Mouse (Mus musculus) C2C12 (cell line): ENCODE results near the gene H2afj. TPM values are rescaled to one million over a fixed set of nuclear protein-coding genes. Genes with fewer than 3 reads are reported as not detected.

Source experiments
- H3K27me3 ChIP-seq: one replicate; pipeline ENCODE4 v1.6.1; 2011; ENCODE audit not compliant: control insufficient read depth, insufficient read depth, insufficient read length
- H3K36me3 ChIP-seq: one replicate; pipeline ENCODE4 v1.6.1; 2011; ENCODE audit not compliant: control insufficient read depth, insufficient read depth
- H3K4me3 ChIP-seq: one replicate; pipeline ENCODE4 v1.5.1; 2011; ENCODE audit warnings: mild to moderate bottlenecking, control low read depth; ENCODE audit not compliant: poor library complexity, insufficient read depth, severe bottlenecking
- H3K79me2 ChIP-seq: one replicate; pipeline ENCODE4 v1.6.1; 2011; ENCODE audit not compliant: control insufficient read depth, insufficient read depth
- H3K79me3 ChIP-seq: one replicate; pipeline ENCODE4 v1.6.1; 2011; ENCODE audit warnings: low read depth, control low read depth
- H3ac ChIP-seq: one replicate; pipeline ENCODE3; 2011; ENCODE audit warnings: low read depth; ENCODE audit not compliant: control insufficient read depth, insufficient read length
- CEBPB ChIP-seq: IDR thresholded peaks from one replicate; pipeline ENCODE4 v1.6.1; 2011; ENCODE audit warnings: low read depth, mild to moderate bottlenecking, control low read depth, moderate library complexity
- CTCF ChIP-seq: IDR thresholded peaks from one replicate; pipeline ENCODE4 v1.5.1; 2011; ENCODE audit not compliant: control insufficient read depth, insufficient read depth, insufficient read length
- FOSL1 ChIP-seq: IDR thresholded peaks from one replicate; pipeline ENCODE4 v1.8.0; 2011; ENCODE audit warnings: mild to moderate bottlenecking, low read length; ENCODE audit not compliant: poor library complexity, insufficient read depth, severe bottlenecking
- MAX ChIP-seq: IDR thresholded peaks from one replicate; pipeline ENCODE4 v1.6.1; 2011; ENCODE audit warnings: mild to moderate bottlenecking, control low read depth
- MYOD1 ChIP-seq: IDR thresholded peaks from one replicate; pipeline ENCODE4 v1.6.1; 2011; ENCODE audit warnings: low read depth; ENCODE audit not compliant: control insufficient read depth, insufficient read length
- MYOG ChIP-seq: IDR thresholded peaks from one replicate; pipeline ENCODE4 v1.6.1; 2011; ENCODE audit not compliant: control insufficient read depth, insufficient read length; ENCODE audit errors: extremely low read depth
- USF1 ChIP-seq: IDR thresholded peaks from one replicate; pipeline ENCODE4 v1.6.1; 2011; ENCODE audit warnings: low read depth, mild to moderate bottlenecking, control low read depth, moderate library complexity
- polyA plus RNA-seq: library from polyadenylated mRNA; unstranded; fragments of >200 nt; fragmentation: generic; extraction: Trizol; gene quantifications from one replicate; pipeline ENCODE4 v1.2.1, GENCODE M21; 2012; ENCODE audit warnings: missing spikeins

Gene H2afj
- polyA plus RNA-seq, 1 experiment, result 322 TPM

DNA sequence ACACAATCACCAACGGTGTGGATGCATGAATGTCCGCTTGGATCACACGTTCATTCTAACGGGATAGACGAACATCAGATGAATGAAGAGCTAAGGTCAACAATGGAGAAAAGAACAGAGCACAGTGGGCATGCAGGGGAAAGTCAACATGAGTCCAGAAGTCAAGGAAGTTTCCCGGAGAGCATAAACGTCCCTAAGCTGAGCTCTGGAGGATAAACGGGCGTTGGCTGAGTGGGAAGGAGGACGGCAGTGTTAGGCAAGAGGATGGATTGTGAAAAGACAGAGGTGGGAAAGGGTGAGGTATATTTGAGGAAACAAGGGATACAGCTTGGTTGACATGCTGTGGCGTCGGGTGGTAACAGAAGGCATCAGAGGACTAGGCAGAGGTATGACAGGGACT, 25.9 kb upstream of the H2afj start:
- no peak for TF ChIP-seq MYOG
- no peak for TF ChIP-seq CTCF
- no peak for TF ChIP-seq MAX
- H3K27me3 ChIP-seq, result peaks cover 7% of the 10 kb centered on the region
- H3ac ChIP-seq, result no peak overlapping the region
- no peak overlapping the region for H3K4me3 ChIP-seq
- no peaks in the 10 kb centered on the region for H3K36me3 ChIP-seq
- H3K79me3 ChIP-seq, result no peaks in the 10 kb centered on the region
- no peaks in the 10 kb centered on the region for H3K79me2 ChIP-seq

DNA sequence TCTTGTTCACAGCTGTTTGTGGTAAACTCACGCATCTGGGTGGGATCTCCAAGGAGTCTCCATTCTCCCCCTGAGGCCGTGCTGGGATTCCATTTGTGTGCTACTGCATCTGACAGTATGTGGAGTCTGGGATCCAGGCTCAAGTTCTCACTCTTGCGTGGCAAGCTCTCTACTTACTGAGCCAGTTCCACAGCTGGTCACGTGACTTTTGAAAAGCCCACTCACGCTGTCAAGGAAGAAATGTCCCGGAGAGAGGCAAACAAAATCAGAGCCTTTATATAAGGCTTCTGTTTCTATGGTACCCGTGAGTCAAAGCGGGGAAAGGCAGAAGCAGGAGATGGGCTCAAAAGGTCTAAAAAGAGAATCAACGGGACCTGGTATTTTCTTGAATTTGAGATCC, 25.3 kb upstream of the H2afj start:
- H3K4me3 ChIP-seq, result no peak overlapping the region
- H3K79me2 ChIP-seq, result no peaks in the 10 kb centered on the region
- TF ChIP-seq CEBPB, result no peak
- no peak for TF ChIP-seq MAX
- TF ChIP-seq MYOG, result no peak
- no peak for TF ChIP-seq CTCF
- no peak for TF ChIP-seq FOSL1
- TF ChIP-seq MYOD1, result no peak
- TF ChIP-seq USF1, result no peak

DNA sequence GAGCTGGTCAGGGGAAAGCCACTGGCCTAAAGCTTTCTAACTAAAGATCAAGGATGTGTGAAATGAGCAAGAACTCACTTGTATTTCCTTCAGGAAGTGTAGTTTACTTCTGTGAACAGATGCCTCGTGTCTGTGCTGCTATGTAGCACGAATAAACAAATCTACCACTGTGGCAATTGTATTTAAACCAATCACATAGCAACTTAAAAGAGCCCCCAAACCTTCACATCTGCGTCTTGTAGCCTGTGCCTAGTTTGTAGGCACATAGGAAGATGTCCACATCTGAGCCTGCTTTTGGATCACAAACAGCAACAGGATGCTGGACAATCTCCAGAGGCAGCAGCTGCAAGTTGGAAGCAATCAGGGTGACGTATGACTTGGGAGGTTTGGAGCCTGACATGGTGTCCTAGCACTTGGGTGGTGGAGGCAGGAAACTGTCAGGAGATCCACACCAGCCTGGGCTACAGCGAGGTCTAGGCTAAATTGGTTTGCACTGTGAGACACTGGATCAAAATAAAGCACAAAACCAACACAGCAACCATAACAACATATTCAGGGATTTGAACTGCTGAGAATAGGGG, 18.6 kb upstream of the H2afj start:
- Histone ChIP-seq H3K4me3 (no peak overlapping the region), H3K79me3 (no peaks in the 10 kb centered on the region), H3ac (no peak overlapping the region), H3K79me2 (no peaks in the 10 kb centered on the region), H3K27me3 (peaks cover 8% of the 10 kb centered on the region), H3K36me3 (no peaks in the 10 kb centered on the region)
- TF ChIP-seq MYOD1 (no peak), MAX (no peak), CEBPB (no peak), MYOG (no peak), CTCF (no peak), FOSL1 (no peak), USF1 (no peak)

More for the DNA sequence above, 25.3 kb upstream of the H2afj start:
- Histone ChIP-seq H3K27me3 (peaks cover 7% of the 10 kb centered on the region), H3ac (no peak overlapping the region), H3K79me3 (no peaks in the 10 kb centered on the region), H3K36me3 (no peaks in the 10 kb centered on the region)

DNA sequence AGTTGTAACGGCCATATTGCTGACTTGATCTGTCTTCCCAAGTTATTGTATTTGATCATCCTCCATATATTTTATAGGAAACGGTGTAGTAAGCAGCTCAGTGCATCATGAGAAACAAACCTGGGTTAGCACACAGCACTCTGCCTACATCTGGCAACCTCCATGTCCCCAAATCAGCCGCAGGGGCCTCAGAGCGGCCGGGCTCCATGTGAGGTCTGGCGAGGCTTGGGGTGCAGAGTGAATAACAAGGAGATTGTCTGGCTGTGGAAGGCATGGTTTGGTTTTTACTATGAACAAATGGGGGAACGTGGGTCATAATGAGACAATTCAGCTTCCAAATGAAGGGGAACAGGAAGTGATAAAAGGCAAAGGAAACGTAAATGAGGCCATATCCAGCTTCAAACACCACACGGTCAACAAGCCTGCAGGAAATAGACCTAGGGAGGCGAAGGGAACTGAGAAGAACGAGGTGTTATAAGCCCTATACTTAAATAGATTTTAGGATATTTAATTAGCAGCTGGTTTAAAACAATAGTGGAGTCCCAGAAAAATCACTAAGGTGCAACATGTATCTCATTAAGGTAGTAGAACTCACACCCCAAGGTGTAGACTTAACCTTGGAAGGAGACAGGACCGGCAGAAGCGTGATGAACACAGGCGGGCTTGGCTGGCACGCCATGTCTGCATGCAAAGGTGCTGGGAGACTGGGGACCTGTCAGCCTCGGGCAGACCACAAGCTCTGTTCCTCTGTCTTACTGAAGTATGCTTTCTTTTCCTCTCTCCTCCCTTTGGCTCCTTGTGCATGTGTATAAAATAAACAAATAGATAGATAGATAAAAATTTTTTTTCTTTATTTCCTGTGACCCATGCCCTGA, 14.9 kb upstream of the H2afj start:
- Histone ChIP-seq H3K36me3 (no peaks in the 10 kb centered on the region), H3K27me3 (peaks cover 8% of the 10 kb centered on the region), H3K79me3 (no peaks in the 10 kb centered on the region), H3K79me2 (no peaks in the 10 kb centered on the region), H3K4me3 (no peak overlapping the region), H3ac (no peak overlapping the region)
- TF ChIP-seq FOSL1 (no peak), MAX (no peak)

DNA sequence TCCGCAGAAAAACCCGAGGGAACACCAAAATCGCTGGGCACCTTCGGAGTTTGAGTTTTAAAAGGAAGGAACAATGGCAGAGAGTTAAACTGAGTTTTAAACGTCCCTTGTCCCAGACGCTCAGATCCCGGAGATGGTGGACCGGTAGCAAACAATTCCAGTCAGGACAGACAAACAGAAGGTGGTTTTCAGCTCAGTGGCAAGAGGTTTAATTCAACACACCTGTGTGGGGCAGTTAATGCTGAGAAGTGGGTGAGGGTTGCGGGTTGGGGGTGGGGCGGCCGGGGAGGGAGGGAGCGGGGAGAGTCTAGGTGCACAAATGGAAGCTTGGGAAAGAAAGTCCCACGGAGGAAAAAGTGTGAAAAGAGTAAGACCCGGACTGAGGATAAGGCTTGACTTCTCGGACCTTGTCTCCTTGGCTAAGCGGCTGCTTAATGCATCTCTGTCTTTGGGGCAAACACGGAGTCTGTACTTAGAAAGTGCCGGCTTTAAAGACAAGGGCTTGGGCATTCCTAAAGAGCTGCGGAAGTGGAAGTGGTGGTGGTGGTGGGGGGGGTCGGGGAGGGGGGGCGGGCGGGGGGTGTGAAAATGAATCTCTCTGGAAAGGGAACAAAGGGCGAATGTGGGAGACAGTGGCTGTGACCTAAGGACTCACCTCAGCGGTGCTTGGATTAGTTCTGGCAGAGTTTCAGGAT, 14.1 kb upstream of the H2afj start:
- H3K4me3 ChIP-seq, result no peak overlapping the region
- peaks cover 8% of the 10 kb centered on the region for H3K27me3 ChIP-seq
- no peaks in the 10 kb centered on the region for H3K79me3 ChIP-seq
- no peaks in the 10 kb centered on the region for H3K79me2 ChIP-seq
- TF ChIP-seq MYOD1 (no peak), MYOG (no peak), USF1 (no peak), MAX (no peak), CTCF (no peak), FOSL1 (no peak), CEBPB (no peak)
- no peak overlapping the region for H3ac ChIP-seq
- H3K36me3 ChIP-seq, result no peaks in the 10 kb centered on the region
